Mouse (Mus musculus) brain, embryonic 18.5 days (tissue): ENCODE measurements around the gene Gm13289.
"Not testable (repeated sequence)": the region's sequence is repeated elsewhere in the genome, so short reads cannot be mapped to it uniquely, and the experiment has no call there.

Source experiments
- DNase-seq: peaks from one replicate; pipeline ENCODE4 v3.0.0-alpha.2; 2012; ENCODE audit warnings: low read depth, low spot score

Gene Gm13289

DNA sequence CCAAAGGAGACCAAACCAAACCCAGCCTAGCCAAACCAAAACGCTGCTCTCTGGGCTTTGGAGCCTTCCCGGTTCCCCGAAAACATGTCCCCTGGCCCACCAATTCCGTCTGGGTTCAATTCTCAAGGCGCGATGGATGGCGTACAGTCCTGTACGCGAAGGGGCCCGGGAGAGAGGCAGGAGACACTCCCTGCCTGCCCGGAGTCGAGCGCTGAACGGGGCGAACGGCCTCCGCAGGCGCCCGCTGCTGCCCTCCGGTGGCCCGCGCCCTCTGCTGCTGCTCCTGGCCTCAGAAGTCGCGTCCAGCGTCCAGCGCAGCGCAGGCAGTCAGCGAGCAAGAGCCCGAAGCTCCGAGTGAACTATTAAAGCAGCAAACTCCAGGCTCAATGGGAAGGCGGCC lies 5.6 kb downstream of the Gm13289 start:
- not testable (repeated sequence) for DNase-seq

DNA sequence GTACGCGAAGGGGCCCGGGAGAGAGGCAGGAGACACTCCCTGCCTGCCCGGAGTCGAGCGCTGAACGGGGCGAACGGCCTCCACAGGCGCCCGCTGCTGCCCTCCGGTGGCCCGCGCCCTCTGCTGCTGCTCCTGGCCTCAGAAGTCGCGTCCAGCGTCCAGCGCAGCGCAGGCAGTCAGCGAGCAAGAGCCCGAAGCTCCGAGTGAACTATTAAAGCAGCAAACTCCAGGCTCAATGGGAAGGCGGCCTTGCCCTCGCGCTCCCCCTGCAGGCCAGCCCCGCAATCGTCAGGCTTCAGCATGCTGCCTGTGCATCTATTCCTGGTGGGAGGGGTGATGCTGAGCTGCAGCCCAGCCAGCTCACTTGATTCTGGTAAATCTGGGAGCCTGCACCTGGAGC lies 8.7 kb downstream of the Gm13289 start, which contains the start of gene Gm13276:
TSS of gene Gm13276 (plus strand) at position 301 of the 400 bp plus-strand sequence.
- DNase-seq, result not testable (repeated sequence)

DNA sequence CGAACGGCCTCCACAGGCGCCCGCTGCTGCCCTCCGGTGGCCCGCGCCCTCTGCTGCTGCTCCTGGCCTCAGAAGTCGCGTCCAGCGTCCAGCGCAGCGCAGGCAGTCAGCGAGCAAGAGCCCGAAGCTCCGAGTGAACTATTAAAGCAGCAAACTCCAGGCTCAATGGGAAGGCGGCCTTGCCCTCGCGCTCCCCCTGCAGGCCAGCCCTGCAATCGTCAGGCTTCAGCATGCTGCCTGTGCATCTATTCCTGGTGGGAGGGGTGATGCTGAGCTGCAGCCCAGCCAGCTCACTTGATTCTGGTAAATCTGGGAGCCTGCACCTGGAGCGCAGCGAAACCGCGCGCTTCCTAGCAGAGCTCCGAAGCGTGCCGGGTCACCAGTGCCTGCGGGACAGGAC lies 11.7 kb downstream of the Gm13289 start, which contains the start of gene Gm13277:
TSS of gene Gm13277 (plus strand) at position 231 of the 400 bp plus-strand sequence.
- DNase-seq, result not testable (repeated sequence)

DNA sequence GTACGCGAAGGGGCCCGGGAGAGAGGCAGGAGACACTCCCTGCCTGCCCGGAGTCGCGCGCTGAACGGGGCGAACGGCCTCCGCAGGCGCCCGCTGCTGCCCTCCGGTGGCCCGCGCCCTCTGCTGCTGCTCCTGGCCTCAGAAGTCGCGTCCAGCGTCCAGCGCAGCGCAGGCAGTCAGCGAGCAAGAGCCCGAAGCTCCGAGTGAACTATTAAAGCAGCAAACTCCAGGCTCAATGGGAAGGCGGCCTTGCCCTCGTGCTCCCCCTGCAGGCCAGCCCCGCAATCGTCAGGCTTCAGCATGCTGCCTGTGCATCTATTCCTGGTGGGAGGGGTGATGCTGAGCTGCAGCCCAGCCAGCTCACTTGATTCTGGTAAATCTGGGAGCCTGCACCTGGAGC lies 14.5 kb downstream of the Gm13289 start, which contains the start of gene Gm13278:
TSS of gene Gm13278 (plus strand) at position 301 of the 400 bp plus-strand sequence.
- not testable (repeated sequence) for DNase-seq

DNA sequence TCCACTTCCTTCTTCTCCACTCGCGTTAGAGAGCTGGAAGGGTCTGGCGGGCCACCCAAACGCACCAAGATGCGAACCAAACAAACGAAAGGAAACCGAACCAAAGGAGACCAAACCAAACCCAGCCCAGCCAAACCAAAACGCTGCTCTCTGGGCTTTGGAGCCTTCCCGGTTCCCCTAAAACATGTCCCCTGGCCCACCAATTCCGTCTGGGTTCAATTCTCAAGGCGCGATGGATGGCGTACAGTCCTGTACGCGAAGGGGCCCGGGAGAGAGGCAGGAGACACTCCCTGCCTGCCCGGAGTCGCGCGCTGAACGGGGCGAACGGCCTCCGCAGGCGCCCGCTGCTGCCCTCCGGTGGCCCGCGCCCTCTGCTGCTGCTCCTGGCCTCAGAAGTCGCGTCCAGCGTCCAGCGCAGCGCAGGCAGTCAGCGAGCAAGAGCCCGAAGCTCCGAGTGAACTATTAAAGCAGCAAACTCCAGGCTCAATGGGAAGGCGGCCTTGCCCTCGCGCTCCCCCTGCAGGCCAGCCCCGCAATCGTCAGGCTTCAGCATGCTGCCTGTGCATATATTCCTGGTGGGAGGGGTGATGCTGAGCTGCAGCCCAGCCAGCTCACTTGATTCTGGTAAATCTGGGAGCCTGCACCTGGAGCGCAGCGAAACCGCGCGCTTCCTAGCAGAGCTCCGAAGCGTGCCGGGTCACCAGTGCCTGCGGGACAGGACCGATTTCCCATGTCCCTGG lies 17.4 kb downstream of the Gm13289 start, which contains the start of gene Gm13275:
TSS of gene Gm13275 (plus strand) at position 552 of the 740 bp plus-strand sequence.
- not testable (repeated sequence) for DNase-seq

DNA sequence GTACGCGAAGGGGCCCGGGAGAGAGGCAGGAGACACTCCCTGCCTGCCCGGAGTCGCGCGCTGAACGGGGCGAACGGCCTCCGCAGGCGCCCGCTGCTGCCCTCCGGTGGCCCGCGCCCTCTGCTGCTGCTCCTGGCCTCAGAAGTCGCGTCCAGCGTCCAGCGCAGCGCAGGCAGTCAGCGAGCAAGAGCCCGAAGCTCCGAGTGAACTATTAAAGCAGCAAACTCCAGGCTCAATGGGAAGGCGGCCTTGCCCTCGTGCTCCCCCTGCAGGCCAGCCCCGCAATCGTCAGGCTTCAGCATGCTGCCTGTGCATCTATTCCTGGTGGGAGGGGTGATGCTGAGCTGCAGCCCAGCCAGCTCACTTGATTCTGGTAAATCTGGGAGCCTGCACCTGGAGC lies 20.4 kb downstream of the Gm13289 start, which contains the start of gene Gm13279:
TSS of gene Gm13279 (plus strand) at position 301 of the 400 bp plus-strand sequence.
- not testable (repeated sequence) for DNase-seq

DNA sequence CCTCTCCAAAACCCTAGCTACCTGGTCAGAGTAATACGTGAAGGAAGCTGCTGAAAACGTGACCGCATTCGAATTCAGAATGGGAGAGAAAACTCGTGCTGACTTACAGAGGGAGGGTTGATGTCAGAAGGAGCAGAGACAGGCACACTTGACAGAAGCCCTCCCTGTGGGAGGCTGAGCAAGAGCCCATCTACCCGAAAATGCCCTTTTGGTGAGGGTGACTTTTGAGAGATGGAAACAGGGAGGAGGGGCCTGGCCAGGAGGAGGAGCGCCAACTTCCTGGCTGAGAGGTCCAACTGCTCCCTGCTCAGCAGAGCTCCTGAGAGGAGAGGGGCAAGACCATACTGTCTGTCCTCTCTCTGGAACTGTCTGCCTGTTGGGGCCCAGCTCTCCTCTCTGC lies 22.6 kb downstream of the Gm13289 start, which contains the start of gene Gm13285:
TSS of gene Gm13285 (plus strand) at position 301 of the 400 bp plus-strand sequence.
- not testable (repeated sequence) for DNase-seq

DNA sequence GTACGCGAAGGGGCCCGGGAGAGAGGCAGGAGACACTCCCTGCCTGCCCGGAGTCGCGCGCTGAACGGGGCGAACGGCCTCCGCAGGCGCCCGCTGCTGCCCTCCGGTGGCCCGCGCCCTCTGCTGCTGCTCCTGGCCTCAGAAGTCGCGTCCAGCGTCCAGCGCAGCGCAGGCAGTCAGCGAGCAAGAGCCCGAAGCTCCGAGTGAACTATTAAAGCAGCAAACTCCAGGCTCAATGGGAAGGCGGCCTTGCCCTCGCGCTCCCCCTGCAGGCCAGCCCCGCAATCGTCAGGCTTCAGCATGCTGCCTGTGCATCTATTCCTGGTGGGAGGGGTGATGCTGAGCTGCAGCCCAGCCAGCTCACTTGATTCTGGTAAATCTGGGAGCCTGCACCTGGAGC lies 26.2 kb downstream of the Gm13289 start, which contains the start of gene Gm13287:
TSS of gene Gm13287 (plus strand) at position 301 of the 400 bp plus-strand sequence.
- DNase-seq, result not testable (repeated sequence)

DNA sequence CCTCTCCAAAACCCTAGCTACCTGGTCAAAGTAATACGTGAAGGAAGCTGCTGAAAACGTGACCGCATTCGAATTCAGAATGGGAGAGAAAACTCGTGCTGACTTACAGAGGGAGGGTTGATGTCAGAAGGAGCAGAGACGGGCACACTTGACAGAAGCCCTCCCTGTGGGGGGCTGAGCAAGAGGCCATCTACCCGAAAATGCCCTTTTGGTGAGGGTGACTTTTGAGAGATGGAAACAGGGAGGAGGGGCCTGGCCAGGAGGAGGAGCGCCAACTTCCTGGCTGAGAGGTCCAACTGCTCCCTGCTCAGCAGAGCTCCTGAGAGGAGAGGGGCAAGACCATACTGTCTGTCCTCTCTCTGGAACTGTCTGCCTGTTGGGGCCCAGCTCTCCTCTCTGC lies 28.5 kb downstream of the Gm13289 start, which contains the start of gene Gm13288:
TSS of gene Gm13288 (plus strand) at position 301 of the 400 bp plus-strand sequence.
- not testable (repeated sequence) for DNase-seq

DNA sequence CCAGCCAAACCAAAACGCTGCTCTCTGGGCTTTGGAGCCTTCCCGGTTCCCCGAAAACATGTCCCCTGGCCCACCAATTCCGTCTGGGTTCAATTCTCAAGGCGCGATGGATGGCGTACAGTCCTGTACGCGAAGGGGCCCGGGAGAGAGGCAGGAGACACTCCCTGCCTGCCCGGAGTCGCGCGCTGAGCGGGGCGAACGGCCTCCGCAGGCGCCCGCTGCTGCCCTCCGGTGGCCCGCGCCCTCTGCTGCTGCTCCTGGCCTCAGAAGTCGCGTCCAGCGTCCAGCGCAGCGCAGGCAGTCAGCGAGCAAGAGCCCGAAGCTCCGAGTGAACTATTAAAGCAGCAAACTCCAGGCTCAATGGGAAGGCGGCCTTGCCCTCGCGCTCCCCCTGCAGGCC lies 29.0 kb downstream of the Gm13289 start:
- DNase-seq, result not testable (repeated sequence)

DNA sequence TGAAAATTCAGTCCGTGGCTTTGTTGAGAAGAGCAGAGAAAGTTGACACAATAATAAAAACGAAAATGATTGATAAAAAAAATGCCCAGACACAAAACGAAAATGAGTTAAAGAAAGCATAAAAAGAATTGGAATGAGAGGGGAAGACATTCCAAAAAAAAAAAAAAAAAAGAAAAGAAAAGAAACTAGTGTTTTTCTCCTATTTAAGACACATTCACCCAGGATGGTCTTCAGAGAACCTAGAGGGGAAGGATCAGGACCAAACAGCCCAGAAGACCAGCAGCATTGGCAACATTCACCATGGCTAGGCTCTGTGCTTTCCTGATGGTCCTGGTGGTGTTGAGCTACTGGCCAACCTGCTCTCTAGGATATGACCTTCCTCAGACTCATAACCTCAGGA lies 39.2 kb downstream of the Gm13289 start, which contains the start of gene Ifna7:
TSS of gene Ifna7 (plus strand) at position 301 of the 400 bp plus-strand sequence.
- no peak for DNase-seq

DNA sequence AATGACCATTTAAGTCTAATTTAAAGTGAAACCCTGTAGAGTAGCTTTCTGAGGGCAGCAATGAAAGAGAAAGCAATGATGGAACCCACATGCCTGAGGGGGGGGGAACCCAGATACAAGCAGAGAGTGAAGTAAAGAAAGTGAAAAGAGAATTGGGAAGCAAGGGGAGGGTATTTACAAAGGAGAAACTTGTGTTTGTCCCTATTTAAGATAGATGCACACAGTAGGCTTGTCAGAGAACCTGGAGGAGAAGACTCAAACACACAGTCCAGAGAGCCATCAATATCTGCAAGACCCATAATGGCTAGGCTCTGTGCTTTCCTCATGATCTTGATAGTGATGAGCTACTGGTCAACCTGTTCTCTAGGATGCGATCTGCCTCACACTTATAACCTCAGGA lies 42.9 kb downstream of the Gm13289 start, which contains the start of gene Ifna11:
TSS of gene Ifna11 (plus strand) at position 301 of the 400 bp plus-strand sequence.
- DNase-seq, result no peak

DNA sequence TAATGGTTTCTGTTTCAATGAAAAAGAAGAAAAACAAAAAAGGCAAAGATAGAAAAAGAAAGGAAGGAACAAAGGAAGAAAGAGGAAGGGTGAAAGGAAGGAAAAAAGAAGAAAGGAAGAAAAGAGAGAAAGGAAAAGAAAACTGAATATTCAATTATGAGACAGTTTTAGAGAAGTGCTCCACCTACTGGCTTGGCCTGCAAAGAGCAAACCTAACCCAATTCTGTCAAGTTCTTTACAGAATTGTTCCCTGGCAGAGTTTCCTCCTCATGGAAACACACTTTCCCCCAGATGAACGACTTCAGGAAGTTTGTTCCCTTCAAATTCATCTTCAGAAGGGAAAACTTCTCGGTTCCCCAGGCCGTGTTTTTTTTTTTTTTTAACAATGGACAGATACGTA lies 46.3 kb downstream of the Gm13289 start:
- DNase-seq, result no peak
